Mouse (Mus musculus) monocyte, adult 2 months (primary cell): ENCODE results near the gene Spata46.

Experiments
- DNase-seq, 2 experiments: peaks; one replicate each; pipeline ENCODE4 v3.0.0; 2022; ENCODE audit warnings: low spot score in 2 of 2, low read depth in 1 of 2

Gene Spata46

DNA sequence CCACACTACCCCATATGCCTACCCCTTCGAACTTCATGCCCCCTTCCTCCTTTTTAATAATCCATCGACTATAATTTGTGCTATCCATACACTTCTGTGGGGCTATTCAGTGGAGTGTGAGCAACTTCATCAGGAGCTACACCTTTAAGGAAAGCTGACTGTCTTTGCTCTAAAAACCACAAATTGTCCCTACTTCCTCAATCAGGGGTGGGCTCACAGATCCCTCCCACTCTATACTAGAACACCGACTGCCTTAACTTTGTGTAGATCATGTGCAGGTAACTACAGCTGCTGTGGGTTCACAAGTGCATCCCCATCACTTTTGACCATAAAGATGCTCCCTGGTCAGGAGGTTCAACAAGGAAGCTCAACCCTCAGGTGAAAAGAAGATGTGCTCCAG is 31.3 kb downstream of the Spata46 start:
- no peak for DNase-seq

DNA sequence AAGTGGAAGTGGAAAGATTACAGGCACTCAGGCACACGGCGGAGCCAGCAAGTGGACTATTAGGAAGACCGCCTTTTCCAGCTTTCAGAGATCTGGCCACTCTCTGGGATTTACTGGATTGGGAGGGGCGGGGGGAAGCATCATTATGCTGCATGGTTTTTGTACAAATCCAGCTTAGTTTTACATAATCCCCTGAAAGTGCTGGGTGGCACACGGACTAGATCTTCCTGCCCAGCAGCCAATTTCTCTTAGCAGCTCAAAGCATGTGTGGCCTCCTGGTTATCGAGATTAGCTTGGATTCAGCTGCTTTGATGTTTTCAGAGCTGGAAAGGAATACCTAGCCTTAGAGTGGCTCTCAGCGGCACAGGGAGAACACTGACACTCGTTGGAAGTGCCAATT is 34.5 kb downstream of the Spata46 start:
- no peak for DNase-seq

DNA sequence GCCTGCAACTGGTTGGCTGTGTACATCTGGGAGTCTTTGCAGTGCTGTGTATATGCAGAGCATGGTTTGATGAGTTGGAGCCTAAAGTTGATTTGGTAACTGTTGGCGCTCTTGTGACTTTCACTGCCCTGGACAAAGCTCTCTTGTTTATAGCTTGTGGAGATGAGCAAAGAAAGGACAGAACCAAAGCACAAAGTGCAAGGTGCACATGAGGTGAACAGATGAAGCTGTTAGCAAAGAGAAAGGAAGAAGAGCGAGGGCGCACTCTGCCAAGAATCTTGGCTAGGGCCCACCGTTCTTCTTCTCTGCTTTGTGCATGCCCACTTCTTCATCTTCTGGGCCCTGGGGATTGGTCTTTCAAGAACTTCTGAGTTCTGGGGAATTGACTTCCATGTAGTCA is 35.3 kb downstream of the Spata46 start:
- DNase-seq: no peak

DNA sequence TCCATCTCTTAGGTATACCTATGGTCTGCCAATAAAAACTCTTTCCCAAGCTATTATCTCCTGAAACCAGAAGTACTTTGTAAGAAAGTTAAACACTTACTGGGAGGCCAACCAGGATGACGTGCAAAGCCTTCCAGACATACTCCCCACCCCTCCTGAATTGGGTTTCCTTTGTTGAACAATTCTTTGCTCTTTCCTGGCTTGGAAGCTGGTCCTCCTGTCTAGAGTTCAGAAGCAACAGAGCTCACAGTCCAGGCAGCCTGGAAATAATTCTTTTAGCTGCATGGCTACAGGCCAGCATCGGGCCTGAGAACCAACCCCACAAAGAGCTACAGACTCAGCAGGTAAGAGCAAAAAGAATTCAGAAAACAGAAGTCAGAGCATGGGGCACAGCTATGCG is 37.7 kb downstream of the Spata46 start:
- no peak for DNase-seq

DNA sequence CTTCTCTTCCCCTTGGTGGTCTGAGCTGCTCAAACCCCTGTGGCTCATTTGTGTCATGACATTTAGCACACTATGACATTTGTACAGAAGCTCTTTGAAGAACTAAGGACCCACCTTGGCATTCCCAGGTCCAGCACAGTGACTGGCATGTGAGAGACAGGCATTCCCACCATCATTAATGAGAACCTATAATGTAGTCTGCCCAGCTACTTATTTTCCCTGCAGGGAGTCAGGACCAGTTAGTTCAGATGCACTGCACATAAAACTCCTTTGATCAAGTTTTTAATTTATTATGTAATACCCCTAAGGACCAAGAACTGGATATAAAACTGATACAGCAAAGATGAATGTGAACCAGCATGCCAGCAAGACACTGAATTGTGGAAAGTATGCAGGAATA is 42.5 kb downstream of the Spata46 start:
- no peak for DNase-seq

DNA sequence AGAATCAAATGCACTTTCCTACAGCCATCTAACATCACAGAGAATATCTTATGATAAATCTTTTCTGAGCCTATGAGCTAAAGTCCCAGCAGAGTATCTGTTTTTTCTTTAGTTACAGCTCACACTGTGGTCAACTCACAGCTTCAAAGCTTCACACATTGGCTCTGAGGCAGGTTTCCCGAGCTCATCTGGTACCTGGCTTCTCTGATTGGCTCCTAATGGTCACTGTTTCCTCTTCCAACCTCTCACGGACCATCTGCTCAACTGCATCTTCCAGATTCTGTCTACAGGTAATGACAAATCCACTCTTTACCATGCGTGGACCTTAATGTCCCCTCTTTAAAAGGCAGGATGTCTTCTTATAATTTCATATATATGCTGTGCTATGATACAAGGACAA is 44.7 kb downstream of the Spata46 start:
- no peak for DNase-seq

DNA sequence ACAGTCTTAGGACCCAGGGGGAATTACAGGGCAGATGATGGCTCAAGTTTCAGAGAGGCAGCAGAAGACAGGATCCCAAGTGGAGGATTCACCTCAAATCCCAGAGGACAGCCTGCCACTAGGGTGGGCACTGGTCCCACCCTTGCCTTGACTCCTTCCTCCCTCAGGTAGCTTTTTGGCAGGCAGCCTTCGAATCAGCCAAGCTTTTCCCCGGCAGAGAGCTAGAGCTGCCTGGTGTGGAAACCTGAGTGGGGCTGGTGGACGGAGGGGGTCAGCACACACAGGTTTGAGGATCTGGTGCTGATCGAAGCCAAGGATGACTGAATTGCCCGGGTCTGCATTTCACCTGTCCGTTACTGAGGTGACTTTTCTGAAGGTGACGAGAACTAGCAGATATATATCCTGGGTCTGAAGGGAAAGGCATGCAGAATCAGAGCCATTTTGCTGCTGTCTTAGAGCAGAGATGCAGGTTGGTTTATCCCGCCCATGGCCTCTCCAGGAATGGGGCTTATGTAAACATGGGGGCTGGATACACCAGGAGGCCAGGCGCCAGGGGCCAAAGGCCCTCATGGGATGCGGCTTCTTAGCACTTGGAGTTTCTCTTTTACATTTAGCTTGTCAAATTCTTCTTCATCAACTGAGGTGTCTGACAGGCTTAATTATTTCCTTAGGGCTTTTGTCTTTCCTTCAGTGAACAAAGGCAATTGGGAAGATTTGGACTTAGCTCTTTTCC is 51.7 kb downstream of the Spata46 start:
- DNase-seq: no peak
